Mouse (Mus musculus) ovary, postnatal 14 days (tissue): ENCODE results near the gene Obscn.
"Not testable (repeated sequence)": the region's sequence is repeated elsewhere in the genome, so short reads cannot be mapped to it uniquely, and the experiment has no call there.

ENCODE experiments used
- DNase-seq: peaks from one replicate; pipeline ENCODE4 v3.0.0; 2022; ENCODE audit warnings: low spot score

Obscn gene

GRCm38 (mm10) chr11:58959921-58960465 is 176.2 kb downstream of the Obscn start:
- peak; percentile 36 for DNase-seq

GRCm38 (mm10) chr11:58959186-58959825 is 176.9 kb downstream of the Obscn start:
- DNase-seq: no peak

GRCm38 (mm10) chr11:58958536-58958935 is 177.7 kb downstream of the Obscn start:
- DNase-seq: no peak

GRCm38 (mm10) chr11:58957226-58957914 is 178.8 kb downstream of the Obscn start:
- no peak for DNase-seq

GRCm38 (mm10) chr11:58955868-58956257 is 180.3 kb downstream of the Obscn start:
- DNase-seq: no peak

GRCm38 (mm10) chr11:58955143-58955867 is 180.9 kb downstream of the Obscn start:
- no peak for DNase-seq

- DNase-seq: peak; percentile 74
Observed at GRCm38 (mm10) chr11:58954420-58955142, 181.6 kb downstream of the Obscn start, which contains the start of the genes Hist3h2a and Trim17. Hist3h2a (plus strand) TSS chr11:58954685. Trim17 (plus strand) TSS chr11:58954685.

- not testable (repeated sequence) for DNase-seq
Observed at GRCm38 (mm10) chr11:58954170-58954419, 182.1 kb downstream of the Obscn start.

GRCm38 (mm10) chr11:58953351-58954169 is 182.6 kb downstream of the Obscn start:
- DNase-seq: no peak

- no peak for DNase-seq
Observed at GRCm38 (mm10) chr11:58951210-58951609, 185.0 kb downstream of the Obscn start.

GRCm38 (mm10) chr11:58949480-58950431 is 186.4 kb downstream of the Obscn start:
- DNase-seq: no peak

GRCm38 (mm10) chr11:58948542-58949479 is 187.4 kb downstream of the Obscn start, which contains the start of gene Hist3h2ba:
Hist3h2ba (plus strand) TSS chr11:58948920.
- no peak for DNase-seq

GRCm38 (mm10) chr11:58947798-58948528 is 188.2 kb downstream of the Obscn start:
- DNase-seq: no peak

GRCm38 (mm10) chr11:58947306-58947705 is 188.9 kb downstream of the Obscn start:
- no peak for DNase-seq
